Mouse (Mus musculus) kidney, adult 9 months (tissue): ENCODE results near the gene 4931428F04Rik.
"Not testable (repeated sequence)": the region's sequence is repeated elsewhere in the genome, so short reads cannot be mapped to it uniquely, and the experiment has no call there.

Source experiments
- DNase-seq: peaks from one replicate; pipeline ENCODE4 v3.0.0; 2022

4931428F04Rik gene

DNA sequence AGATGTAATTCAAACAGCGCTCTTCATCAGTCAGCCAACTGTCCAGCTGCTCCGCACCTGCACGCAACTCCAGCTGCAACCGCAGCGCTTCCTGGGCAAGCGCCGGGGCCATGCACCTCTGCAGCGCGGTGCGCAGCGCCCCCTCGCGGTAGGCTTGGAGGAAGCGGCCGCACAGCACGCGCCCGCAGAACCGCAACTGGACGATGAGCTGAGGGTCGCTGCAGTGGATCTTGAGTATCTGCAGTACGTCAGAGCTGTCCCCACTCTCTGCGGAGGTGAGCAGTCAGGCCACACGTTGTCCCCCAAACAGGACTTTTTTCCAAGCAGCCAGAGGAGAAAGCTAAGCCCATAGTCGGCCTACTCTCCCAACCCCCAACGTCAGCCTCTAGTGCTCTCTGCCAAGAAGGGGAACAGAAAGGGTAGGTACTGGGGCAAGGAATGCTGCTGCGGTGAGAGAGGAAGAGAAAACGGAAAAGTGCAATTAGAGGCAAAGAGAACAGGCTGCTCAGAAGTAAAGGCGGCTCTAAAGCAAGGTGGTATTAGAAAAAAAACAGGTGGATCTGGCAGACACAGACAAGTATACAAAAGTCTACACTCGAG lies 29.8 kb downstream of the 4931428F04Rik start:
- peak; percentile 55 for DNase-seq

DNA sequence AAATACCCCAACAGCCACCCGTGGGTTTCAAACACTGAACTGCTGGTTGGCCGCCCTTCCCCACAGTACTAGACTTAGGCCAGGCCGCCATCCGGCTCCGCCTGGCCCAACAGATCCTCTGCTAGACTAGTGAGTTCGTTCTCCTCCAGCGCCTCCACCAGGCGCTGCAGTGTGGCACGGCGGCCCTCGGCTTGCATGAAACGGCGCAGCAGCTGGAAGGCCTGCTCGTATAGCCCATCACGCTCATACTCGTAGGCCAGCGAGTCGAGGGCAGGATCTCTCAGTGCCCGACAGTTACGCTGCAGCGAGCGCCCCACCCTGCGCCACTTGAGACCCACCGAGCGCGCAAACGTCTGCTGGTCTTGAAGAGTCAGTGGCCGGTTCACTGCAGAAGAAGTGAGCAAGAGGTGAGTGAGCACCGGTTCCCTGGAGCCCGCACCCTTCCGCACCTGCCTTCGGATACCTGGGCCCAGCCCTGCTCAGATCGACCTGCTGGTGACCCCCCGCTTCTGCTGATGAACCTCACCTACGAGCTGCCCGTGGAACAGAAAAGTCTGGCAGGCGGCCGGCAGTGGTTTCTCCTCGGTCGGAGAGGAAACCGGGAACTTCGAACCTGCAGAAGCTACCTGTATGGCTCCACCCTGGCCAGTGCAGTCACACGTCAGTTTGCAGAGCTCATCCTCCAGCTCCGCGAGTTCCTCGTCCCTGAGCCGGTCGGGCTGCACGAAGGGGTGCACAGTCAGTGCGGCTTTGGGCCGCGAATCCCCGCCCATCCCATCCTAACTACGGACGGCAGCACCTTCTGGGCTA lies 30.5 kb downstream of the 4931428F04Rik start:
- DNase-seq, result no peak

DNA sequence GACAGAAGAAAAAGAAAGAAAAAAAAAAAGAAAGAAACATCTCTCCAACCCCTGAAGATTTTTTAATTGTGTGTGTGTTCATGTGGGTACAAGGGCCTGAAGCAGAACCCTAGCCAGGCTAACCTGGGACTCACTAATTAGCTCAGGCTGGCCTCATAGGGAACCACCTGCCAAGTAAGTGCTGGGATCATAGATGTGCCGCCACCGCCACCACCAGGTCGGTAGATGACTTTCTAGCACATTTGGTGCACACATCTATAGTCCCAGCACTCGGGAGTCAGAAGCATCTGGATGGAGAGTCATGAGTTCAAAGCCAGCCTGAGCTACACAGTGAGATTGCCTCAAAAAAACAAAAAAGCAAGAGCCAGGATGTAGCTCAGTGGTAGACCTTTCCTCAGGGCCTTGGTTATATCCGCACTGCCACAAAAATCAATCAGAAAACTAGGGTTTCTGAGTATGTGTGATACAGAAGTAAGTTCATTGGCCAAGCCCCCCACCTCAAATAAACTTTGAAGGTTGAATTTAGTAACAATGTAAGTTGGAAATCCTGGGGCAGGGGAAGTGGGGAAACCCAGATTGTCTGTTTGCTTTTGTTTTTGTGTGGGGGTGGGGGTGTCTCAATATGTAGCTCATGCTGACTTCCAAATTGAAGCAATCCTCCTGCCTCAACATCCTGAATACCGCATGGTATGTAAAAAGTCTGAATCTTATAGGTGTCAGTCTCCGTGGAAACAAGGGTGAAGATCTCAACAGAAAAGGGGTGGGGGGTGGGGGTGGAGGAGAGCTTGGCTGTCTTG lies 32.1 kb downstream of the 4931428F04Rik start:
- no peak for DNase-seq

DNA sequence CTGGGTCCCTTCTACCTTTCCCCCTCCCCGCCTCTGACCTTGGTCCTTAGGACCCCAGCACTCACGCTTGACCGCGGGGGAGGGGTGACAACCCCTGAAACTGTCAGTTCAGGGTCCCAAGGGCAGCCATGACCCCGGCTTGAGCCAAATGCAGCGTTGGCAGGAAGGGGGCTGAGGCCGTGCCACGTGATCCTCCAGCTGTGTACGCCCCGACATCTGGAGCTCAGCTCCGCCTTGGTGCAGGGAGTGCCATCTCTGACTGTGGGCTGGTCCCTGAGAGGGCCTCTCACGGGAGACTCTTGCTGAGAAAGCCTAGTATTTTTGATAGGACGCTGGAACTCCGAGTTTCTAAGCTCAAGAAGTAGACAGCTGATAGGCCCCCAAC lies 34.7 kb downstream of the 4931428F04Rik start, which contains the start of gene B3gnt9:
B3gnt9 (minus strand) TSS at position 188 of the 385 bp plus-strand sequence.
- DNase-seq, result peak; percentile 51

DNA sequence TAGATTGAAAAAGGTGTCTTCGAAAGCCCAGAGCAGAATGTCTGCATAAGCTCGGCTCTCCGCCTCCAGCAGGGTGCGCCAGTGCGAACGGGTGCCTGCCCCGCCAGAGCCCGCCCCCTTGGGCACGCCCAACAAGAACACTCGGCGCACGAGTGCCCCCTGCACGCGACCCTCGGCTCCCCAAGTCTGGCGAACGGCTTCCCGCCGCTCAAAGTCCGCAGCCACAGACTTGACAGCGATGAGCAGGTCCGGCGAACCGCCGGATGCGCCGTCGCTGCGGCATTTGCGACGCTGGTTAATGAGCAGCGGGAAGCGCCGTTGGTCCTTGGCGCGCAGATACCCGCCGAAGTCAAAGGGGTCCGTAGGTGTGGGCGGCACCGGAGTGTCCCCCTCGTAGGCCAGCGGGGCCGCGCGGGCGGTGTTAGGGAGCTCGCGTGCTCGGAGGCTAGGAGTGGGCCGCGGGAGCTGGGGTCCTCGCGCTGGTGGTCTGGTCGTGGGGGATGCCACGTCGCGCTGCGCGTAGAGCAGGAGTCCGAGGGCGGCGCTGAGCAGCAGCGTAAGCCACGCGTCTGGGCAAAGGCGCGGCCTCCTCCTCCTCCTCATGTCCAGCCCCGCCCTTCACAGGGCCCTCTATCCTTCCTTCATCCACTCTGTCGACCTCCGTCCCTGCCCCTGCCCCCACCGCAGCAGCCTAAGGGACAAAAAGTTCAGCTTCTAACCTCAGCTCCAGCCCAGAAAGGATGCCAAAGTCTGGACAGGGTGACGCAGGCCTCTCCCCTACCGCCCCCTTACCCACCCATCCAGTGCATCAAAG lies 35.3 kb downstream of the 4931428F04Rik start:
- peak; percentile 86 for DNase-seq

DNA sequence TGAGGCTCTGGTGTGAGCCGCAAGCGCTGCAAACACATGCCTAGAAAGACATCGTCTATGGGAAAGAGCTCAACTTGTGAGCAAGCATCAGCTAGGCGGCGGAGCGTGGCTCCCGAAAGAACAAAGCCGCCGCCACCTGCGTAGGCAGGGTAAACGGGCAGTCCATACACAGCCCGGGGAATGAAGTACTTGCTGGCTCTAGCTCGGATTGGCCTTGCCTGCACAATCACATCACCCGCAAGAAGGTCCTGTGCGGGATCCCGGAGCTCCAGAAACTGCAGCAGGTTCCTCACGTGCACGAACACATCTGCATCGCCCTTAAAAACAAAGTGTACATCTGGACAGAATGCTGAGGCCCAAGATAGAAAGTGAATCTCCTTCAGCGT lies 35.9 kb downstream of the 4931428F04Rik start:
- no peak for DNase-seq

DNA sequence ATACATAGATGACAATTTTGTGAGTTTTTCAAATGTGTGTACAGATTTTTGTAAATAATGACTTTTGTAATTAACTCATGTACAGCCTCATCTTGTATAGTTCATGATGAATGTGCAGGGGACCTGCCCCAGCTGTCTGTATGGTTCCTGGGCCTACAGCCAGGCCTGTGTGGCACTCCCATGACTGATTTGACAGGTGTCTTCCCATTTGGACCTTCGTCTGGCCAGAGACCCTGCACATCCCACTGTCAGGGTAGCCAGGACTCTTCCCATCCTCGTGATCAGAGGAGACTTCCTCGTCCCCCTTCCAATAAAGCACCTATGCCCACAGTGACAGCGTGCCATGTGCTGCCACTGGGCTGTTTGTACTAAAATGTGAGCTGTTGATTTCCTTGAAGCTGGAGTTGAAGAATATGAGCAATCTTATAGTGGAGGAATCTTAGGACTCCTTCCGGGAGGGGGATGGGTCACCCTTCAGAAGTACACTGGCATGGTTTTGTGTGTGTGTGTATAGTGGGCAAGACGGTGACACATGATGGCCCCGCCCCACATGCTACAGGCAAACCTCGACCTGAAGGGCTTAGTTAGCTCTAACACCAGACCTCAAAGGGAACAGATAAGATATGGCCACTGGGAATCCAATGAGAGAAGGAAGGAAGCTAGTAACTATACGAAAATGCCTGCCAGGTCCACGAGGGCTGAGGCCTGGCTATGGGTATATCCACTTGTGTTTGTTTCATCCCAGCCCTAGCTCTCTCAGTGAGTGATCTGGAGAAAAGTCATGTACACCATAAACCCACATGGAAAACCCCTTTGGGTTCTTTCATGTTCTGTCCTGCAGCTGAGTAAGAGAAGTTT lies 36.8 kb downstream of the 4931428F04Rik start:
- no peak for DNase-seq

DNA sequence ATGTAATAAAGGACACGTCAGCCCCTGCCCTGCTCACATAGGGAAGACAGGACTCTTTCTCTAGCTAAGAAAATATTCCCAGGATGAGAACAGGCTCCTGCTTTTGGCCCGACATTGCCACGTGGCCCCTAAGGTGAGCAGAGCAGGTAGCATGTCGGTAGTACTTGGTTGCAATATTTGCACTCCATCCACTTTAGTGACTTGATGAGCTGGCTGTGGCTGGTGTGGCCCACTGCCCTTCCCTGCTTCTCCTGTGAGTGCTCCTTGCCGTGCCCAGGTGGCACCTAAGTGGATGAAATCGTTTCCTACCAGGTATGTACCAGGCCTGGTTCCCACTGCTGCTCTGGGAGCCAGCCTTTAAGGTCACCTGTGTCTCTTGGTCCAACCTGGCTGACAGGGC lies 37.7 kb downstream of the 4931428F04Rik start:
- DNase-seq, result no peak

DNA sequence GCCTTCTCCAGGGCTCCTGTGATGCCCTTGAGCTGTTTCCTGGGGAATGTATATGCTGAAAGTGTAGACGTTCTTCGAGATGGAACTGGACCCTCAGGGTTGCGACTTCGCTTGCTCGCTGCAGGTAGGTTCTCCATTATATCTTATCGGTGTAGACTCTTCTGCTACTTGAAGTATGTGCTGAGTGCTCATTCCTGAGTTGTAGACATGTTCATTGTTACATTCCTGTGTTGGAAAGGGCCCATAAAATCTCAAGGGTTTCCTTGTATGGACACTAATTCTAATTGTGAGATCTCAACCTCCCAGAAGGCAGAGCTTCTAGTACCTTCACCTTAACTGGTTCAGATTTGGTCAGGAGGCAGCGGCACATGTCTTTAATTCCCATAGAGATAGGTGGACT lies 48.6 kb downstream of the 4931428F04Rik start:
- DNase-seq, result no peak

DNA sequence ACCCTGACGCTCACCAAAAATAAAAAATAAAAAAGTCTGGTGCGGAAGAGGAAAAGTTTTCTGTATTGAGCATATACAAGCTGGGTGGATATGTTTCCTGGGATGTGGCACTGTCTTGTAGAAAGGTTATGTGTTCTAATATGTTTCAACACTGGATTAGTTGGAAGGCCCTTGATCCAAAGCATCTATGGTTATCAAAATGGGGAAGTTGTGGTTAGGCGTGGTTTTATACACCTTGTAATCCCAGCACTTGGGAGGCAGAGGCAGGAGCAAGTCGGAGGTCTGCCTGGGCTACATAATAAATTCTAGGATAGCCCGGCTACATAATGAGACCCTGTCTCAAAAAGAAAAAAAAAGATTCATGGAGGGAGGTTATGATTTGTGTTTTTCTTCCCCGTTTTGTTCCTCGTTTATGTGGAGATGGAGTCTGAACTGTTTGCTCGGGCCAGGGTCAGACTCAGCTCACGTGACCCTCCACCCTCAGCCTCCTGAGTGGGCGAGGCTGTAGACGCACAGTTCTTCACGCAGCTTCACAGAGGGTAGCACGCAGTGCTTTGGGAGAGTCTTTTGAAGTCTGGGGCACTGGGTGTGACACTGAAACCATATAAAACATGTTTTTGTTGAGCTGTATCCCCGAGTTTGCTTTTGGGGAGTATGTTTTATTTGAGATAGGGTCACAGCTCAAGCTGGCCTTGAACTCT lies 52.1 kb downstream of the 4931428F04Rik start:
- DNase-seq, result no peak

DNA sequence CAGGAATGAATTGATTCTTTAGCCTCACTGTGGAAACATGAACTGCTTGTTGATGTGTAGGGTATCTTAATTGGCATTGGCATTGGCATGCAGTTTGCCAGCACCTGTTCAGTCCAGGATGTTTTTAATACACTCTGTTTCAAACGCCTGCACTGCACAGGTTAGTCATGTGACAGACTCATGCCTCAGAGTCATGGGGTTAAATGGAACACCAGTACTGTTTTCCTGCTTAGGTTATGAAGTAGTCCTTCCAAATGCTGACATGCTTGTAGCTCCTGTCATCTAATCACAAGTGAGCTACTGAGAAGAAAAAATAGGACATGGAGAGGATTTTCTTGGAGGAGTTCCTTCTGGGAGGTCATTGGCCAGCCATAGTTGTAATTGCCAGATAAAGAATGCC lies 54.5 kb downstream of the 4931428F04Rik start:
- DNase-seq, result peak; percentile 27

DNA sequence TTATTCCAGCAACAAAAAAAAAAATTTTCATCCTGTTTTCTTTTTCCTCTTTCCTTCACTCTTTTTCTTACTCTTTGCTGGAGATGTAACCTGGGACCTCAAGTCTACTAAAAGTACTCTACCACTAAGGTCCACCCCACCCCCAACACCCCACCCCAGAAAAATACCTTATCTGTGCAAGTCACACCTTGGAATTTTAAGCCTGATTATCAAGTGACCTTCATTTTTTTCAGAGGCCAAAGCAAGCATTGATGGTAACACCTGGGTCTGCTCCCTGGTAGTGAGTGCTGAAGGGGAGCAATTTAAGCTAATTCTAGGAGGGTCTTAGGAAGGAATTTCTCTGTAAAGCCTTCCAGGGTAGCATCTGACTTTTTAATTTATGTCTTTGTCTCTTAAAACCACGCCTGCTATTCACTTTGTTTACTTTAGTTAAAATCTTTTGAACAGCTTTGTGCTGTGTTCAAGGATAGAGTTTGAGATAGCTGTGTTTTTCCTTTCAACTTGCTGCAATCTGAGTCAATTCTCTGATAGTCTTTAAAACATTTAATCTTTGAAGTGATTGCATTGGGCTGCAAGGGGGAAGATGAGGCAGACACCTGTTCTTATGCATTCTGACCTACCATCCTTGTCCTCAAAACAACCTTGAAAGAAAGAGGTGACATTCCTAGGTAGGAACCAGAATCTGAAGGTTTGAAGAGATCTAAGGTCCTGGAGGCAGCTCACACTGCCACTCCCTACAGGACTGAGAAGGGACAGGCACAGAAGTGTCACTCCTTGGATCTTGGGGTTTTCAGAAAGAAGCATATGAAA lies 56.3 kb downstream of the 4931428F04Rik start:
- DNase-seq, result no peak

DNA sequence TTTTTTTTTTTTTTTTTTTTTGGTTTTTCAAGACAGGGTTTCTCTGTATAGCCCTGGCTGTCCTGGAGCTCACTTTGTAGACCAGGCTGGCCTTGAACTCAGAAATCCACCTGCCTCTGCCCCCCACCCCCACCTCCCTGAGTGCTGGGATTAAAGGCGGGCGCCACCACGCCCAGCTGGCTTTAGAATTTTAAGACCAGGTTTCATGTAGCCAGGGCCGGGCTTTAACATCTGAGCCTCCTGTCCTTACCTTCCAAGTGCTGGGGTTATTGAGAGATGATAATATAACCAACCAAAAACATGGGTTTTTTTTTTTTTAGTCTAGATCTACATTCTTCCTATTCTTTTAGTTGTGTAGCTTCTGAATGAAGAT lies 57.4 kb downstream of the 4931428F04Rik start:
- DNase-seq, result not testable (repeated sequence)

DNA sequence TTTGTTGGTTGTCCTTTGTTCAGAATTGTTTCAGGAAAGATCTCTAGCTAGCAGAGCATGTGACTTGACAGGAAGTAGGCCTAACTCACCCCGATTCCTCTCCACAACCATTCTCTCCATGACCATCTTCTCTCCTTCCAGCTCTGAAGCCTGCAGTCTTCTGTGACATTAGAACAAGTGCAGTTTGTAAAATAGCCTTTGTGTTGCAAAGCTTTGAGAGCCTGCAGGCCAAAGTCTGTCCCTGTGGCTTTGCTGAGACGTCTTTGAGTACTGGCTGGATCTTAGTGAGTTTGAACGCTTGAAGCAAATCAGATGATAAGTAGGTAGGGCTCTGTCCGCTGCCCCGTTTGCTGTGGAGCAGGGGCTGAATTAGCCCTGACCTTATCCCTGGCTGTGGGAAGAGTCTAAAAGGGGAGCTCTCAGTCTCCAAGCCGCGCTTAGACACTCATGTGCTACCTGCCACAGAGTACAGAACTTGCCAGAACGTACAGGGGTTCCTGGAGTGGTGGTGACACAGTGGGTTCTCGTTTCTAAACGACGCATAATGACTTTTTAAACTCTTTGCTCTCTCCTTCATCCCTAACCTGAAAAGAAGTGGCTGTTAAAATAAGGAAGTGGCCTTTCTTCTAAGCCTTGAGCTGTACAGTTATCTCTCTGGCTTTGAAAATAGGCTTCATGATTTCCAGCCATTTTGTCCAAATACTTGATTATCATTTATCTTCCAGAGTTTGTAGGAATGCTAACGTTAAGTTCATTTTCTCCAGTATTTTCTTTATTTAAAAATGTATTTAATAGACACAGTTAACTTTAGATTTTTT lies 58.0 kb downstream of the 4931428F04Rik start:
- DNase-seq, result no peak
